ENCODE assay signal across 9 mouse cellular contexts in genomic region chr2:30640021-30640481, GRCm38 (mm10). TPM values are rescaled to one million over a fixed set of nuclear protein-coding genes. Genes with fewer than 3 reads are reported as not detected.
DNase-seq lines count a peak whose midpoint lies in the region; ATAC-seq and TF ChIP-seq lines count a peak whose summit lies in the region.
"Had no signal": no experiment of that assay in that cellular context is flagged by ENCODE, and none has a peak within 500 bp of the region (broad histone marks: within the 10 kb centered on the region; RNA-seq: fewer than 3 reads in every experiment).

No protein-coding gene starts in this region.

- 11% methylated on average over 11 of the region's 11 CpGs for WGBS in lung, embryonic 16.5 days
- 12% methylated on average over 11 of the region's 11 CpGs for WGBS in forebrain, embryonic 12.5 days
- 11% methylated on average over 11 of the region's 11 CpGs for WGBS in limb, embryonic 14.5 days
- 6% methylated on average over 11 of the region's 11 CpGs for WGBS in stomach, embryonic 14.5 days

- peak overlapping the region; percentile 64 for H3K27ac ChIP-seq in lung, embryonic 16.5 days (ENCODE audit: low read length)
- peak overlapping the region; percentile 79 for H3K27ac ChIP-seq in forebrain, embryonic 12.5 days
- peak overlapping the region; percentile 75 for H3K27ac ChIP-seq in limb, embryonic 14.5 days (replicated peaks; ENCODE audit: low read depth, low read length)
- peak overlapping the region; percentile 85 for H3K27ac ChIP-seq in stomach, embryonic 14.5 days (ENCODE audit: low read length)
- H3K27ac ChIP-seq: layer of hippocampus, adult 2 months had no signal

- no peak overlapping the region for H3K4me3 ChIP-seq in lung, embryonic 16.5 days (ENCODE audit: low read length)
- no peak overlapping the region for H3K4me3 ChIP-seq in forebrain, embryonic 12.5 days (replicated peaks)
- H3K4me3 ChIP-seq in limb, embryonic 14.5 days (replicated peaks; ENCODE audit: low read length), result no peak overlapping the region
- no peak overlapping the region for H3K4me3 ChIP-seq in stomach, embryonic 14.5 days (ENCODE audit: low read depth, low read length)
- H3K4me3 ChIP-seq: layer of hippocampus, adult 2 months had no signal

- H3K4me2 ChIP-seq in lung, embryonic 16.5 days (ENCODE audit: low read depth, low read length), result peak overlapping the region; percentile 37
- H3K4me2 ChIP-seq in forebrain, embryonic 12.5 days, result no peak overlapping the region
- no peak overlapping the region for H3K4me2 ChIP-seq in limb, embryonic 14.5 days (replicated peaks; ENCODE audit: low read depth, low read length, severe bottlenecking)
- H3K4me2 ChIP-seq in stomach, embryonic 14.5 days (replicated peaks; ENCODE audit: low read depth, low read length), result peak overlapping the region; percentile 22; the same call in 1 of the 2 replicates

- H3K36me3 ChIP-seq in lung, embryonic 16.5 days (ENCODE audit: control insufficient read depth, insufficient read depth, low read length), result no peaks in the 10 kb centered on the region
- no peaks in the 10 kb centered on the region for H3K36me3 ChIP-seq in forebrain, embryonic 12.5 days (replicated peaks)
- H3K36me3 ChIP-seq in limb, embryonic 14.5 days (ENCODE audit: control insufficient read depth, insufficient read depth, low read length), result no peaks in the 10 kb centered on the region
- H3K36me3 ChIP-seq in stomach, embryonic 14.5 days (ENCODE audit: control insufficient read depth, insufficient read depth, low read length), result no peaks in the 10 kb centered on the region

- no peak for DNase-seq in lung, postnatal 25 days (ENCODE audit: low spot score)
- peak; percentile 27 for DNase-seq in limb, embryonic 14.5 days (ENCODE audit: low spot score)
- DNase-seq in right cerebral cortex, postnatal 14 days, result no peak
- no peak for DNase-seq in urinary bladder, postnatal 10 days (ENCODE audit: low spot score)
- no peak for DNase-seq in gastrocnemius, adult 18-20 months (ENCODE audit: low spot score)

- TF ChIP-seq POLR2A in limb, embryonic 14.5 days (IDR thresholded peaks at IDR 0.05; ENCODE audit: borderline replicate concordance, extremely low read depth, insufficient read depth, insufficient read length), result no peak

- H3K9ac ChIP-seq in lung, embryonic 16.5 days (ENCODE audit: low read length), result peak overlapping the region; percentile 39; the same call in 1 of the 2 replicates
- 0 out of 2 replicates have a peak overlapping the region, but pooled peaks have one; percentile 29 for H3K9ac ChIP-seq in forebrain, embryonic 12.5 days
- no peak overlapping the region for H3K9ac ChIP-seq in limb, embryonic 14.5 days (ENCODE audit: low read depth, low read length, severe bottlenecking)
- H3K9ac ChIP-seq in stomach, embryonic 14.5 days (replicated peaks; ENCODE audit: low read depth, low read length), result no peak overlapping the region

- ATAC-seq in lung, embryonic 16.5 days (ENCODE audit: low read depth), result peak; percentile 54
- peak; percentile 66 for ATAC-seq in forebrain, embryonic 12.5 days (ENCODE audit: low FRiP score)
- ATAC-seq in limb, embryonic 14.5 days (ENCODE audit: low FRiP score, low read depth), result peak; percentile 42; the same call in 1 of the 2 replicates
- ATAC-seq in stomach, embryonic 14.5 days (ENCODE audit: insufficient number of reproducible peaks, insufficient read depth, low FRiP score, low read depth), result peak; percentile 47; the same call in 1 of the 2 replicates

- no peaks in the 10 kb centered on the region for H3K27me3 ChIP-seq in lung, embryonic 16.5 days (ENCODE audit: control insufficient read depth, insufficient read depth, low read depth, low read length)
- H3K27me3 ChIP-seq in forebrain, embryonic 12.5 days, result no peaks in the 10 kb centered on the region
- no peaks in the 10 kb centered on the region for H3K27me3 ChIP-seq in limb, embryonic 14.5 days (ENCODE audit: control insufficient read depth, insufficient read depth, low read length)
- no peaks in the 10 kb centered on the region for H3K27me3 ChIP-seq in stomach, embryonic 14.5 days (ENCODE audit: control insufficient read depth, insufficient read depth, low read length)

- no peaks in the 10 kb centered on the region for H3K9me3 ChIP-seq in lung, embryonic 16.5 days (ENCODE audit: control insufficient read depth, low read length)
- no peaks in the 10 kb centered on the region for H3K9me3 ChIP-seq in forebrain, embryonic 12.5 days
- no peaks in the 10 kb centered on the region for H3K9me3 ChIP-seq in limb, embryonic 14.5 days (ENCODE audit: control insufficient read depth, low read length)
- no peaks in the 10 kb centered on the region for H3K9me3 ChIP-seq in stomach, embryonic 14.5 days (ENCODE audit: control insufficient read depth, low read depth, low read length)

- peaks cover 34% of the 10 kb centered on the region for H3K4me1 ChIP-seq in lung, embryonic 16.5 days (replicated peaks; ENCODE audit: control insufficient read depth, insufficient read depth, low read length)
- H3K4me1 ChIP-seq in forebrain, embryonic 12.5 days, result peaks cover 52% of the 10 kb centered on the region
- H3K4me1 ChIP-seq in limb, embryonic 14.5 days (ENCODE audit: control insufficient read depth, insufficient read depth, low read length), result peaks cover 22% of the 10 kb centered on the region
- H3K4me1 ChIP-seq in stomach, embryonic 14.5 days (ENCODE audit: control insufficient read depth, insufficient read depth, low read length), result peaks cover 43% of the 10 kb centered on the region

RNA-seq across cellular contexts. Expression of gene Cstad, which starts 45.2 kb away (rescaled TPM):
- polyA plus RNA-seq in lung, embryonic 16.5 days (2015; fragmentation: Nextera tagmentation; extraction: Ambion mirVana), result 0.69 and 1.6 TPM in 2 replicates
- 0.47 and 0.67 TPM in 2 replicates for polyA plus RNA-seq in forebrain, embryonic 12.5 days (2016; fragmentation: Nextera tagmentation; extraction: Ambion mirVana)
- 1.2 and 1.3 TPM in 2 replicates for polyA plus RNA-seq in limb, embryonic 14.5 days (2012; rRNA removed)
- polyA plus RNA-seq in limb, embryonic 14.5 days (2014; fragmentation: Nextera tagmentation; extraction: Ambion mirVana), result 2.2 and 3.1 TPM in 2 replicates
- polyA plus RNA-seq in stomach, embryonic 14.5 days (2014; fragmentation: Nextera tagmentation; extraction: Ambion mirVana), result 1.2 and 2.1 TPM in 2 replicates
- total RNA-seq in gastrocnemius, adult 18-20 months (2021), result 1 to 10 TPM; 1.1 TPM

Comparison
In these comparisons a context has a peak if more than half of its experiments do, and no peak if none do; other contexts are left out.
1. H3K4me2 ChIP-seq: peak in lung, embryonic 16.5 days (single experiment) and stomach, embryonic 14.5 days (single experiment); none in forebrain, embryonic 12.5 days (single experiment) and limb, embryonic 14.5 days (single experiment).
2. H3K9ac ChIP-seq: peak in lung, embryonic 16.5 days (single experiment) and forebrain, embryonic 12.5 days (single experiment); none in limb, embryonic 14.5 days (single experiment) and stomach, embryonic 14.5 days (single experiment).
3. Peak in every context shown above with its lines, with median percentiles within 50 percentile points of each other: ATAC-seq and H3K27ac ChIP-seq.